Mouse (Mus musculus): ENCODE data around the gene Eml5.

Eml5 gene

GRCm38 (mm10) chr12:98900881-98901801 is at the start of gene Eml5:
TSS of gene Eml5 (minus strand) at chr12:98901484.
- in situ Hi-C loops (cut with MboI, MseI): no loop called here

GRCm38 (mm10) chr12:98932856-98933255 is 31.6 kb upstream of the Eml5 start:
- in situ Hi-C loops (cut with MboI, MseI): no loop called here

- in situ Hi-C loops (cut with MboI, MseI): no loop called here
Observed at GRCm38 (mm10) chr12:98932441-98932840, 31.2 kb upstream of the Eml5 start.

- in situ Hi-C loops (cut with MboI, MseI): no loop called here
Observed at GRCm38 (mm10) chr12:98931174-98931573, 29.9 kb upstream of the Eml5 start.

GRCm38 (mm10) chr12:98920194-98920991 is 19.1 kb upstream of the Eml5 start, which contains the start of gene Ttc8:
TSS of gene Ttc8 (plus strand) at chr12:98920574.
- in situ Hi-C loops (cut with MboI, MseI): no loop called here

- in situ Hi-C loops (cut with MboI, MseI): no loop called here
Observed at GRCm38 (mm10) chr12:98910096-98910495, 8.8 kb upstream of the Eml5 start.

- in situ Hi-C loops (cut with MboI, MseI): no loop called here
Observed at GRCm38 (mm10) chr12:98905466-98905865, 4.2 kb upstream of the Eml5 start.

- in situ Hi-C loops (cut with MboI, MseI): no loop called here
Observed at GRCm38 (mm10) chr12:98900341-98900880, 873 bp downstream of the Eml5 start.

- in situ Hi-C loops (cut with MboI, MseI): no loop called here
Observed at GRCm38 (mm10) chr12:98899676-98900075, 1.6 kb downstream of the Eml5 start.

- in situ Hi-C loops (cut with MboI, MseI): no loop called here
Observed at GRCm38 (mm10) chr12:98896761-98897160, 4.5 kb downstream of the Eml5 start.

GRCm38 (mm10) chr12:98884515-98884914 is 16.8 kb downstream of the Eml5 start:
- in situ Hi-C loops (cut with MboI, MseI): no loop called here

GRCm38 (mm10) chr12:98881796-98882195 is 19.5 kb downstream of the Eml5 start:
- in situ Hi-C loops (cut with MboI, MseI): no loop called here

- in situ Hi-C loops (cut with MboI, MseI): no loop called here
Observed at GRCm38 (mm10) chr12:98878693-98879092, 22.6 kb downstream of the Eml5 start.

- in situ Hi-C loops (cut with MboI, MseI): no loop called here
Observed at GRCm38 (mm10) chr12:98875216-98875615, 26.1 kb downstream of the Eml5 start.

GRCm38 (mm10) chr12:98872836-98873235 is 28.4 kb downstream of the Eml5 start:
- in situ Hi-C loops (cut with MboI, MseI): no loop called here

- in situ Hi-C loops (cut with MboI, MseI): loop anchor here (10.0 kb wide), 1 partner anchor 201 kb away; no protein-coding TSS in a partner anchor
Observed at GRCm38 (mm10) chr12:98863436-98863835, 37.8 kb downstream of the Eml5 start.

GRCm38 (mm10) chr12:98860316-98860715 is 41.0 kb downstream of the Eml5 start:
- in situ Hi-C loops (cut with MboI, MseI): loop anchor here (10.0 kb wide), 1 partner anchor 204 kb away; no protein-coding TSS in a partner anchor

GRCm38 (mm10) chr12:98850767-98851166 is 50.5 kb downstream of the Eml5 start:
- in situ Hi-C loops (cut with MboI, MseI): no loop called here

- in situ Hi-C loops (cut with MboI, MseI): no loop called here
Observed at GRCm38 (mm10) chr12:98844774-98845173, 56.5 kb downstream of the Eml5 start.

GRCm38 (mm10) chr12:98840135-98840534 is 61.1 kb downstream of the Eml5 start:
- in situ Hi-C loops (cut with MboI, MseI): no loop called here

GRCm38 (mm10) chr12:98837940-98838339 is 63.3 kb downstream of the Eml5 start:
- in situ Hi-C loops (cut with MboI, MseI): no loop called here

- in situ Hi-C loops (cut with MboI, MseI): no loop called here
Observed at GRCm38 (mm10) chr12:98835466-98835865, 65.8 kb downstream of the Eml5 start.

Data from T-helper 1 cell (primary cell).